9 mouse cellular contexts compared by ENCODE assay signal in the genomic region with DNA sequence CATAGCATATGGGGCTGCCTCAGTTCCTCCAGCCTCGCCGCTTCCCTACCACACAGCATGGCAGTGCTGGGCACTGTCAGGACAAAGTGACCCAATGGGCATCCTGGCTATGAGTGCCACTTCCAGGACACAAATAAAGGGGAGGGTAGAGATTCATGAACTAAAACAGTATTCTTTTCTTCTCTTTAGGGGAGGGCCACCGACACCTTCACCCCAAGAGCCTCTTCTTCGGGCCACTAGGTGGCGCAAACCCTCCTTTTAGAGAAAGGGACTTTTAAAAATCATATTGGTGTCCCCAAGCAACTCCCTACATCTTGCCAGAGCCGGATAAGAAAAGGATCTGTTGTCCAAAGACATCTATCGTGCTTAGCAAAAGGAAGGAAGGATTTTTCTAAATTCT.
DNase-seq lines count a peak whose midpoint lies in the region; ATAC-seq and TF ChIP-seq lines count a peak whose summit lies in the region.
"Had no signal": no experiment of that assay in that cellular context is flagged by ENCODE, and none has a peak within 500 bp of the region (broad histone marks: within the 10 kb centered on the region; RNA-seq: fewer than 3 reads in every experiment).

No protein-coding gene starts in this region.

- no peak overlapping the region for H3K4me3 ChIP-seq in G1E (ENCODE audit: low read depth, low read length)
- no peak overlapping the region for H3K4me3 ChIP-seq in forebrain, postnatal 0 days (ENCODE audit: low read depth, low read length)
- H3K4me3 ChIP-seq in left cerebral cortex, adult 2 months, result no peak overlapping the region
- no peak overlapping the region for H3K4me3 ChIP-seq in intestine, embryonic 16.5 days (ENCODE audit: low read length)
- H3K4me3 ChIP-seq: midbrain, embryonic 12.5 days had no signal

- H3K36me3 ChIP-seq in G1E (replicated peaks), result no peaks in the 10 kb centered on the region
- H3K36me3 ChIP-seq in forebrain, postnatal 0 days (ENCODE audit: insufficient read depth), result no peaks in the 10 kb centered on the region
- H3K36me3 ChIP-seq in intestine, embryonic 16.5 days (ENCODE audit: control insufficient read depth, insufficient read depth, low read length), result no peaks in the 10 kb centered on the region
- H3K36me3 ChIP-seq: midbrain, embryonic 12.5 days had no signal

- intact Hi-C loops in left cerebral cortex, adult 2 months (cut with DNase I), result loop anchor here (2.0 to 10.0 kb wide), 4 partner anchors 209 to 783 kb away; no protein-coding TSS in a partner anchor

- peak; percentile 32 to 38 for DNase-seq in left cerebral cortex, adult 18-20 months (ENCODE audit: low spot score in 2 of 2)
- no peak for DNase-seq in left cerebral cortex, adult 11 months (ENCODE audit: low spot score)
- peak; percentile 6 for DNase-seq in G1E (ENCODE audit: low spot score)
- DNase-seq in adrenal gland, postnatal 36 days, result peak; percentile 59 to 70
- peak; percentile 63 for DNase-seq in forebrain, postnatal 0 days
- peak; percentile 30 to 40 for DNase-seq in left cerebral cortex, adult 2 months (ENCODE audit: extremely low spot score in 1 of 2, low spot score in 2 of 2)
- peak; percentile 24 for DNase-seq in ovary, postnatal 36 days (ENCODE audit: low spot score)

- no peak overlapping the region for H3K9ac ChIP-seq in forebrain, postnatal 0 days
- H3K9ac ChIP-seq in intestine, embryonic 16.5 days (ENCODE audit: low read depth, low read length), result no peak overlapping the region
- H3K9ac ChIP-seq: midbrain, embryonic 12.5 days had no signal

- peaks cover 9% of the 10 kb centered on the region for H3K27me3 ChIP-seq in G1E (ENCODE audit: insufficient read depth, low read length)
- H3K27me3 ChIP-seq in forebrain, postnatal 0 days (ENCODE audit: insufficient read depth, low read length), result no peaks in the 10 kb centered on the region
- no peaks in the 10 kb centered on the region for H3K27me3 ChIP-seq in intestine, embryonic 16.5 days (replicated peaks; ENCODE audit: control insufficient read depth, insufficient read depth, low read length)
- H3K27me3 ChIP-seq: midbrain, embryonic 12.5 days had no signal

- TF ChIP-seq CTCF in G1E (IDR thresholded peaks at IDR 0.05; ENCODE audit: low read depth, low read length), result 0 out of 2 replicates have a peak, but pooled peaks have one; percentile 36
- peak; percentile 69 for TF ChIP-seq CTCF in forebrain, postnatal 0 days (IDR thresholded peaks at IDR 0.05; ENCODE audit: low read depth)
- peak; percentile 88 for TF ChIP-seq CTCF in left cerebral cortex, adult 2 months (IDR thresholded peaks at IDR 0.05)

- ATAC-seq in G1E (ENCODE audit: extremely low read depth, insufficient number of reproducible peaks, low FRiP score, poor library complexity, severe bottlenecking), result no peak
- ATAC-seq in forebrain, postnatal 0 days, result no peak; the same call in 1 of the 2 replicates
- ATAC-seq in intestine, embryonic 16.5 days, result no peak

- WGBS in forebrain, postnatal 0 days, result 35% methylated on average over 7 of the region's 7 CpGs
- 44% methylated on average over 7 of the region's 7 CpGs for WGBS in intestine, embryonic 16.5 days

- H3K4me2 ChIP-seq in forebrain, postnatal 0 days (ENCODE audit: low read depth), result no peak overlapping the region
- H3K4me2 ChIP-seq in intestine, embryonic 16.5 days (ENCODE audit: low read depth, low read length), result no peak overlapping the region
- H3K4me2 ChIP-seq: midbrain, embryonic 12.5 days had no signal

- no peak overlapping the region for H3K27ac ChIP-seq in forebrain, postnatal 0 days (ENCODE audit: low read depth, low read length)
- no peak overlapping the region for H3K27ac ChIP-seq in left cerebral cortex, adult 2 months
- H3K27ac ChIP-seq in intestine, embryonic 16.5 days (ENCODE audit: low read length), result no peak overlapping the region
- H3K27ac ChIP-seq: midbrain, embryonic 12.5 days had no signal

- no peaks in the 10 kb centered on the region for H3K9me3 ChIP-seq in G1E (replicated peaks)
- H3K9me3 ChIP-seq in forebrain, postnatal 0 days (ENCODE audit: low read length), result no peaks in the 10 kb centered on the region
- no peaks in the 10 kb centered on the region for H3K9me3 ChIP-seq in intestine, embryonic 16.5 days (ENCODE audit: control insufficient read depth, low read length)
- H3K9me3 ChIP-seq: midbrain, embryonic 12.5 days had no signal

- H3K4me1 ChIP-seq in G1E (ENCODE audit: insufficient read depth, low read depth, low read length), result no peaks in the 10 kb centered on the region
- no peaks in the 10 kb centered on the region for H3K4me1 ChIP-seq in forebrain, postnatal 0 days (ENCODE audit: insufficient read depth)
- H3K4me1 ChIP-seq in intestine, embryonic 16.5 days (ENCODE audit: control insufficient read depth, insufficient read depth, low read length), result no peaks in the 10 kb centered on the region
- H3K4me1 ChIP-seq: midbrain, embryonic 12.5 days had no signal

Comparison
In these comparisons a context has a peak if more than half of its experiments do, and no peak if none do; other contexts are left out.
1. CTCF ChIP-seq: peak in every context shown above with its lines; median percentile 88 in left cerebral cortex, adult 2 months; 69 in forebrain, postnatal 0 days; 36 in G1E.